ENCODE assay signal across 10 mouse cellular contexts in the genomic region with DNA sequence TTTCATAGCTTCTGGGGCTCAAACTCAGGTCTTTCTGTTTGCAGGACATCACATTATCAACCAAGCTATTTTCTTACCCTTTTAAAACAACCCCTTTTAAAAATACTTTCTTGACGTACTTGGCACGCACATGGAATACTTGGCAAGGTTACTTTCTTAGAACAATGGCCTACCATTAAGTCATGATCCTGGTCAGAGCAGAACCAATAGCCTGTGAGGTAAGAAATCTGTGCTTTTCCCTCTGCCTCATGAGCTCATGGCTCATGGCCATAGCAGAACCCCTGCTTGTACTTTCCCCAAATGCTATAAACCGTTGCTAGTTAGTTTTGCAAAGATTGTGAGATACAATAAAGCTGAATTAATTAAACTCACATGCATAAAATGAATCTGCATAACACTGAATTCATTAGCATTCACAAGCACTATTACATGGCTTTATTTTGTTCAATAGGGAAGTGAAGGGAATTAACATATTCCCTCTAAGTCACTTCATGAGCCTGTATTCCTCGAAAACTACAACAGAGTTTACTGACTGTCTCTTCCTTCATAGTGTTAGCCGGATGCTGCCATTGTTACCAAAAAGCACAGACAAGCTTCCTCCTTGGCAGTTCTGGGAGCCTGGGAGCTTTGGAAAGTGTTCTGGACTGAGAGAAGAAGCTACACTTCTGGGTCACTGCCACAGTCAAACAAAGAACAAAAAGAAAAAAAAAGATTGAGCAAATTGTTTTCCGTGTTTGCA. TPM values are rescaled to one million over a fixed set of nuclear protein-coding genes. Genes with fewer than 3 reads are reported as not detected.
A peak's percentile ranks its signal among the peaks of the same experiment; 100 is the strongest.
DNase-seq lines count a peak whose midpoint lies in the region; ATAC-seq and TF ChIP-seq lines count a peak whose summit lies in the region.
"Had no signal": no experiment of that assay in that cellular context is flagged by ENCODE, and none has a peak within 500 bp of the region (broad histone marks: within the 10 kb centered on the region; RNA-seq: fewer than 3 reads in every experiment).

No protein-coding gene starts in this region.

- 0 out of 2 replicates have a peak, but pooled peaks cover 2% of the 10 kb centered on the region for H3K9me3 ChIP-seq in heart, embryonic 14.5 days (ENCODE audit: control insufficient read depth, low read length)

- peaks cover 7 to 17% of the 10 kb centered on the region in 2 experiments for H3K4me1 ChIP-seq in heart, embryonic 14.5 days (ENCODE audit: control insufficient read depth in 2 of 2, insufficient read depth in 2 of 2, low read length in 2 of 2)

- no peak for ATAC-seq in heart, embryonic 14.5 days (ENCODE audit: insufficient number of reproducible peaks, insufficient read depth, low FRiP score, low read depth)
- no peak for ATAC-seq in activated CD4-positive, CD25-positive, alpha-beta regulatory T cell, adult 4 months

- H3K36me3 ChIP-seq in heart, embryonic 14.5 days (ENCODE audit: control insufficient read depth, insufficient read depth, low read length) = no peaks in the 10 kb centered on the region

- 20% methylated on average over 6 of the region's 6 CpGs for WGBS in heart, embryonic 14.5 days

- peak overlapping the region; percentile 1; the same call in 1 of the 2 replicates for H3K4me2 ChIP-seq in heart, embryonic 14.5 days (ENCODE audit: low read length)

- TF ChIP-seq CTCF in gastrocnemius, adult 2 months (IDR thresholded peaks at IDR 0.05) = no peak

- DNase-seq in gastrocnemius, adult 2 months = no peak
- no peak for DNase-seq in gastrocnemius, postnatal 36 days
- DNase-seq in brain, adult 2 months (ENCODE audit: low read depth, low spot score) = peak; percentile 4
- DNase-seq in kidney, postnatal 25 days = peak; percentile 37 to 56
- DNase-seq in urinary bladder, postnatal 14 days (ENCODE audit: low spot score) = no peak
- DNase-seq in cerebellum, postnatal 25 days = no peak
- DNase-seq: cerebellum, postnatal 10 days; gastrocnemius, postnatal 10 days had no signal

- intact Hi-C loops in gastrocnemius, adult 2 months (cut with DNase I) = no loop called here
- intact Hi-C loops in gastrocnemius, postnatal 36 days (cut with DNase I) = loop anchor here (2.0 kb wide), 1 partner anchor 25 kb away; no protein-coding TSS in a partner anchor

- no peak overlapping the region for H3K9ac ChIP-seq in heart, embryonic 14.5 days (ENCODE audit: low read length)

- H3K4me3 ChIP-seq in gastrocnemius, adult 2 months = no peak overlapping the region
- H3K4me3 ChIP-seq in heart, embryonic 14.5 days (ENCODE audit: control insufficient read depth in 1 of 2, insufficient read depth in 1 of 2, low read depth in 1 of 2, low read length in 2 of 2) = no peak overlapping the region

- peak overlapping the region; percentile 28; the same call in 1 of the 2 replicates for H3K27ac ChIP-seq in gastrocnemius, adult 2 months
- peak overlapping the region; percentile 38 to 80 for H3K27ac ChIP-seq in heart, embryonic 14.5 days (replicated peaks in 1 of 2; ENCODE audit: control insufficient read depth in 1 of 2, insufficient read depth in 1 of 2, low read depth in 2 of 2, low read length in 2 of 2)

- H3K27me3 ChIP-seq in heart, embryonic 14.5 days (ENCODE audit: control insufficient read depth, insufficient read depth, low read length) = no peaks in the 10 kb centered on the region

RNA-seq across cellular contexts. Expression of gene Lhfpl2, which starts 20.1 kb away (rescaled TPM):
- 1 to 10 TPM; 1.5 to 4.2 TPM for total RNA-seq in gastrocnemius, adult 2 months (2021)
- 1 to 10 TPM; 2.6 to 2.8 TPM for total RNA-seq in gastrocnemius, postnatal 36 days (2021)
- 19.0 and 21.8 TPM in 2 replicates for polyA plus RNA-seq in heart, embryonic 14.5 days (2014; fragmentation: Nextera tagmentation; extraction: Ambion mirVana)
- not detected for polyA plus RNA-seq in activated CD4-positive, CD25-positive, alpha-beta regulatory T cell, adult 4 months (2017; shearing (Covaris generic))

Comparison
In these comparisons a context has a peak if more than half of its experiments do, and no peak if none do; other contexts are left out.
1. DNase-seq: peak in brain, adult 2 months (single experiment) and kidney, postnatal 25 days (2 of 2); none in gastrocnemius, adult 2 months (single experiment), gastrocnemius, postnatal 36 days (0 of 2), urinary bladder, postnatal 14 days (single experiment) and cerebellum, postnatal 25 days (0 of 2).